Mouse (Mus musculus): Measurements from ENCODE around the gene Sprtn. TPM values are rescaled to one million over a fixed set of nuclear protein-coding genes. Genes with fewer than 3 reads are reported as not detected.

Gene Sprtn
- total RNA-seq (2014; fragmentation: Nextera tagmentation) (21.6 and 29.3 TPM in 2 replicates), total RNA-seq (2017) (21.5 and 21.7 TPM in 2 replicates)

GRCm38 (mm10) chr8:124897386-124898250, at the start of gene Sprtn, which contains the start of gene Exoc8:
TSS of gene Sprtn (plus strand) at chr8:124897886.
TSS of gene Exoc8 (minus strand) at chr8:124897705.
- peak; percentile 77 for ATAC-seq (replicated peaks; ENCODE audit: low FRiP score, low TSS enrichment, poor library complexity, severe bottlenecking)

- no peak for ATAC-seq (replicated peaks; ENCODE audit: low FRiP score, low TSS enrichment, poor library complexity, severe bottlenecking)
These were observed 44.2 kb upstream of the Sprtn start for GRCm38 (mm10) chr8:124853511-124853910.

DNA sequence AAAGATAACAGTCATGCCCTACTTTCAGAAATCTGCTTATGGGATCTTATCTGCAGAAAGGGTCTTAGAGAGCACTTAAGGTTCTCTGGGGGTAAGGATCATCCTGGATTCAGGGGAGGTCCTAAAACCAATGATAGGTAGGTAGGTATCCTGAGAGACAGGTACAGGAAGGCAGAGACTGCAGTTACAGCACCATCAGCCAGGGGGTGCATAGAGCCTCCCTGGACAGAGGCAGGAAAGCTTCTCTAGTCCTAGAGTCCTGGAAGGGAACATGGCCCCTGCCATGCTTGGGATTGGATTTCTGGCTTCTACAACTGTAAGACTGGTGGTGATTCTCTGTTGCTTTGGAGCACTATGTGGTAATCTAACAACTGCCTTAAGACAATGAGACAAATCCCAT, 38.2 kb upstream of the Sprtn start:
- 0 out of 2 replicates have a peak, but pooled peaks have one; percentile 44 for ATAC-seq (replicated peaks; ENCODE audit: low FRiP score, low TSS enrichment, poor library complexity, severe bottlenecking)

- no peak for ATAC-seq (replicated peaks; ENCODE audit: low FRiP score, low TSS enrichment, poor library complexity, severe bottlenecking)
These were observed 37.5 kb upstream of the Sprtn start for GRCm38 (mm10) chr8:124860188-124860587.

DNA sequence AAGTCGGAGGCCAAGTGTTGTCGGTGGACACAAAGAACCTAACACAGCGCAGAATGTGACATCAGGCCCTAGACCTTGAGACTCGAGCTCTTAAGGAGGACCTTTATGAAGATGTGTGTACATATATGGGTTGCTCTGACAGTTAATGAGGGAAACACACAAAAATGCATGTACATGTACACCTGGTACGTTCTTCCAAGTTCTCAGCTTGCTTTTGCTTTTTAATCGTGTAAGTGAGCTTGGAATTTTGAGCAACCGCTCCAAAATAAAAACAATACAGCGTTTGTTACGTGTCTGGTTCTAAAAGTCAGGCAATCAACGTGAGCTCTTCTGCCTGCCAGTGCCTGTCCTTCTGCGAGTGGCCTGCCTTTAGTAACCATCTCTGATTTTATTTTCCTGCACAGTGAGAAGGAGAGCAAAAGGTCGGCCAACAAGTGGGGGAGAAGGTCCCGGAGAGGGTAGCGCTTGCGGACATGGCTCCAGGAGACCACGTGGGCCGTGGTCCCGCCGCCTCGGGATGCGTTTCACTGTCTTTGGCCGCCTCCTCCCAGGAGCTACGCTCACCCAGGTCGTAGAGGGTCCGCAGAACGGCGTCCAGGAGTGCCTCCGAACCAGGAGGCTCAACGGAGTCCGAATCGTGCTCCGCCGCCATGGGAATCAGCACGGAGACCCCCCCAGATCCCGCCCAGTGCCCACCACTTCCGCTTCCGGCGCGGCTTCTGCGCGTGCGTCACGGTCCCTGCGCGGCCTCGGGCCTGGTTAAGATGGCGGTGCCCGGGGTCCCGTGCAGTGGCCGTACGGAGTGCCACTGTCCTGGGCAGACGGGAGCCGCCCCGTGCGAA, 35.1 kb upstream of the Sprtn start, which contains the start of the genes Gnpat and 2810004N23Rik:
Gene Gnpat, plus strand, starts transcription at position 713 of the 842 bp plus-strand sequence.
Gene 2810004N23Rik, minus strand, starts transcription at position 800 of the 842 bp plus-strand sequence.
- peak; percentile 72 for ATAC-seq (replicated peaks; ENCODE audit: low FRiP score, low TSS enrichment, poor library complexity, severe bottlenecking)

GRCm38 (mm10) chr8:124863163-124863677, 34.5 kb upstream of the Sprtn start:
- ATAC-seq (replicated peaks; ENCODE audit: low FRiP score, low TSS enrichment, poor library complexity, severe bottlenecking), result peak; percentile 25; the same call in 1 of the 2 replicates

GRCm38 (mm10) chr8:124863729-124864128, 34.0 kb upstream of the Sprtn start:
- no peak for ATAC-seq (replicated peaks; ENCODE audit: low FRiP score, low TSS enrichment, poor library complexity, severe bottlenecking)

DNA sequence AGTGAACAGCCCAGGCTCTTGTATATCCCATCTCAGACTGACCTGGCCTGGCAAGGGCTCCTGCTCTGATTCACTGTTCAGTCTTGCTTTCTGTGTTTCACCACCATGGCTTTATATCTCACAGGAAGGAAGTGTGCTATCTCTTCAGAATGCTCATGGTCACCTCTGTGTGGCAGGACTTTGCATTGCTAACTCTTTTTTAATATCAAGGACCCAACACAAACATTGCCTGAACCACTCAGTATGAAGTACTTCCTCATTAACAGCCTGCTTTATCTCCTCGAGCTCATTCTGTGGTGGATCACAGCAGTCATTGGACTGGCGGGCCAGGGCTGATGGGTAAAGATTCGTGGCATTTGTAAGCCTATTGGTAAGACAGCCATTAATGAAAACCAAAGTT, 31.0 kb upstream of the Sprtn start:
- ATAC-seq (replicated peaks; ENCODE audit: low FRiP score, low TSS enrichment, poor library complexity, severe bottlenecking), result peak; percentile 50

DNA sequence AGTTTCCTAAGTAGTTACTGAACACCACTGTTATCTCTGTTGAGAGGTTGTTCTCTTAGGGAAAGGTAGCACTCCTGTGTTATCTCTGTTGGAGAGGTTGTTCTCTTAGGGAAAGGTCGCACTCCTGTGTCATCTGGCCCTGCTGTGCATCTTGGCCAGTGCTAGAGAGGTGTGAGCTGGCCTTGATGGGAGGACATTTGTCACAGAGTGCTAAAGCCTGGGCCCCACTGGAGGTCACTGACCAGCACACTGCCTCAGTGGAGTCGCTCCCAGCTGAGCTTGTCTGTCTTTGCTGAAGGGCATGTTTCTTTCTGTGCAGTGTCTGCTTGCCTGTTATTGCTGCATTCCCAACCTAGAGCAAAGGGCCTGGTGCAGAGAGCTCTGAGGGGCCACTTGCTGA, 30.6 kb upstream of the Sprtn start:
- peak; percentile 20; the same call in 1 of the 2 replicates for ATAC-seq (replicated peaks; ENCODE audit: low FRiP score, low TSS enrichment, poor library complexity, severe bottlenecking)

DNA sequence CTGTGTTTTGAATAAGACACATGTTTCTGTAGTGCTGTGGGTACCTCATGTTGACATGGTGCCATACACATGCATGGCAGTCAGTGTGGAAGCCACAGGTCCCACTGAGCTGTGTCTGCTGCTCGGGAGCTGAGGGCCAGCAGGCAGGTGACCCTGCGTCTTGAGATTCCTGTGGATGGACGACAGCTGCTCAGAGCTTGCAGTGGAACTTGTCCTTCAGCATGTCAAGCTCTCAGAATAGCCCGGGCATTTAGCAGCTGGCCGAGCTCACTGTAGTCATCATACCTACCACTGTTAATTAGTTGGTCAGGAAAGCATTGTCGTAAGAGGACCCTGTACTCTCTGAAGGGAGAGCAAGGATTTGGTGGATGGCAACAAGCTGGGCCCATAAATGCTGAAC, 28.0 kb upstream of the Sprtn start:
- ATAC-seq (replicated peaks; ENCODE audit: low FRiP score, low TSS enrichment, poor library complexity, severe bottlenecking), result no peak

DNA sequence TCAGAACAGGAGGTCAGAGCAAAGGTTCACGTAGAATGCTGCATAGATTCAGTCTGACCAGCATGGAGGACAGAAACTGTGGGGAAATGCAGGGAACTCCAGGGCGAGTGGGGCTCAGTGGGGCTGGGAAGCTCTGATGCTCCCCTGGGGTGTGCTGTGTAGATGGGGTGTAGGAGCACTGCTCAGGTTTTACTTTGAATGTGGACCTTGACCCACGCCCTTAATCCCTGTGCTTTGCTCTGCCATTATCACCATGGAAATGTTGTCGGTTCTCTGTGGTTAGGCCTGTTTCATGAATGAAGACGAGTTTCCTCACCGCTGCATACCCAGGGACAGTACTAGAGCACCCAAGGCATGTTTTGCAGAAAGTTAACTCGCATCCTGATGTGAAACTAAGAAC, 26.2 kb upstream of the Sprtn start:
- no peak for ATAC-seq (replicated peaks; ENCODE audit: low FRiP score, low TSS enrichment, poor library complexity, severe bottlenecking)

GRCm38 (mm10) chr8:124872081-124872480, 25.6 kb upstream of the Sprtn start:
- no peak for ATAC-seq (replicated peaks; ENCODE audit: low FRiP score, low TSS enrichment, poor library complexity, severe bottlenecking)

- ATAC-seq (replicated peaks; ENCODE audit: low FRiP score, low TSS enrichment, poor library complexity, severe bottlenecking), result no peak
These were observed 25.0 kb upstream of the Sprtn start for GRCm38 (mm10) chr8:124872690-124873089.

- no peak for ATAC-seq (replicated peaks; ENCODE audit: low FRiP score, low TSS enrichment, poor library complexity, severe bottlenecking)
These were observed 19.5 kb upstream of the Sprtn start for GRCm38 (mm10) chr8:124878141-124878540.

- peak; percentile 92 for ATAC-seq (replicated peaks; ENCODE audit: low FRiP score, low TSS enrichment, poor library complexity, severe bottlenecking)
These were observed 18.6 kb upstream of the Sprtn start for GRCm38 (mm10) chr8:124878946-124879526.

DNA sequence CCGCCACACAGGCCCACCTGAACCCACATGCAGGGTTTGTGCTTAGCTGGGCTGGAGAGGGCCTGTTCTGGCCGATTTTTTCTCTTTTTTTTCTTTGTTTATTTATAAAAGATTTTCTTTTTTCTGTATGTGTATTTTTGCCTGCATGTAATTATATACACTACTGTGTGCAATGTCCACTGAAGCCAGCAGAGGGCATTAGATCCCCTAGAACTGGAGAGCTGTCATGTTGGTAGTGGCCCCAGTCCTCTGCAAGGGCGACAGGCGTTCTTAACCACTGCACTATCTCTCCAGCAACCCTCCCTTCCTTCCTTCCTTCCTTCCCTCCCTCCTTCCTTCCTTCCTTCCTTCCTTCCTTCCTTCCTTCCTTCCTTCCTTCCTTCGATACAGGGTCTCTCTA, 9.3 kb upstream of the Sprtn start:
- no peak for ATAC-seq (replicated peaks; ENCODE audit: low FRiP score, low TSS enrichment, poor library complexity, severe bottlenecking)

DNA sequence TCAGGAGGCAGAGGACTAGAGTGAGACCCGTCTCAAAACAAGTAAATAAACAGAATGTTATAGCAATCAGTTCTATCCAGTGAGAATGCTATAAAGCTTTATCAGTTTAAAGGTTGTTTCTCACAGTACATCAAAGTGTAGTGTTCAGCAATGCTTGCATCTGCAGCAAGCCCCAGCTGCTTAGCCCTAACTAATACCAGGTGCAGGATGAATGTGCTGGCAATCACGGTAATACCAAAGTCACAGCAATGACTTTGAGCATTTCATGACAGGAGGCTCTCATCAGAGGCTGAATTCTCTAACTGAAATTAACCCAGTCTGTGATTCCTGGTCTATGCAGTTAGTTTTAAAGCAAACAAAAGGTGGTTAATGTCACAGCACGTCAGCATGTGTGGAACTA, 5.1 kb upstream of the Sprtn start:
- no peak for ATAC-seq (replicated peaks; ENCODE audit: low FRiP score, low TSS enrichment, poor library complexity, severe bottlenecking)

GRCm38 (mm10) chr8:124896010-124896631, 1.6 kb upstream of the Sprtn start:
- no peak for ATAC-seq (replicated peaks; ENCODE audit: low FRiP score, low TSS enrichment, poor library complexity, severe bottlenecking)
